Mouse (Mus musculus): Measurements from ENCODE around the gene Olfr1410.

Olfr1410 gene

DNA sequence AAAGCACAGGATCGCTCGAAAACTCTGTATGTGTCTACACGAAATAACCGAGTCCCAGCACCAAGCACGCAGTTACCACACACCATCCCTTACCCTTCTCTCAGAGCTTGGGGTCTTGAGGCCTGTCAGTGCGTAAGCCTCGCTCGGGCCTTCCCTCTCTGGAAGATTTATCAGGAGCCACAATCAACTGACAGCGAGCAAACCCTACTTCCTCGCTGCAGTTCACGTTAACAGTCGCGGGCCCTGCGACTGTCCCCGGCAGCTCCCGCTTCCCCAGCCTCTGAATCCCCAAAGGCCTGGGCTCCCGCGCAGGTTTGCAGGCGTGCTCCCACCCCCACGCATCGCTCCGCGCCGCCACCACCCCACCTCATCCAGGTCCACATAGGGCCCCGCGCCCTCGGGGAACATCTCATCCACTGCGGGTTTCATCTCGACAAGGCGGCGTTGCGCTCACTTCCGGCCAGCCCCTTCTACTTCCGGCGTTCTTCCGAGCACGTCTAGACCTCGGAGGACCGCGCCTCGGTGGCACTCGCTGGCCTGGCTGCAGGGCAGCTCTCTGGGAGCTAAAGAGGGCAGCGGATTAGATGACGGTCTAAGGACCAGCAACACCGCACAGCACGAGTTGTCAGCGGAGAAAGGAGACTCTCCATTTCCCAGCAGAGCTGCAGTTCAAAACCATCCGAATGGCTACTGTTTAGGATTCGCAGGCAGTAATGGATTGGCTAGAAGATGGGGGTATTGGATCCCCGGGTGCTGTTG, 36.1 kb downstream of the Olfr1410 start, which contains the start of gene Cops9:
Gene Cops9 (minus strand): TSS at position 472 of the 759 bp plus-strand sequence.
- peak; percentile 54 for DNase-seq (ENCODE audit: low spot score)

DNA sequence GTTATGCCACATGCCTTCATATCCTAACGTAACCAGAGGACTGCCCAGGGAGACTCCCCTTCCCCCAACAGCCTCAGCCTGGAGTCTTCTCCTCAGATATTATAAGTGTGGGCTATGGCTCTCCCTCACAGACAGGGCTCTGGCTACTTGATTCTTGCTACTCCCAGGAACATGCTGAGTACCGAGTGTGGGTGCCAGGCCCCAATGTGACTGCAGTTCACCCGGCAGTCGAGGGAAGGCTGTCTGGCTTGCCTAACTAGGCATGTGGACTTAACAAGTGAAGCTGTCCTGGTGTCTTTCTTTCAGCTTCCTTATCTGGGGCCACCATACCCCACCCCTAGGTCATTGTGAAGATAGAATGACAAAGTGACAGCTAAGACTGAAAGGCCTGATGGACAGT, 38.1 kb downstream of the Olfr1410 start:
- peak; percentile 2 for DNase-seq (ENCODE audit: low spot score)

DNA sequence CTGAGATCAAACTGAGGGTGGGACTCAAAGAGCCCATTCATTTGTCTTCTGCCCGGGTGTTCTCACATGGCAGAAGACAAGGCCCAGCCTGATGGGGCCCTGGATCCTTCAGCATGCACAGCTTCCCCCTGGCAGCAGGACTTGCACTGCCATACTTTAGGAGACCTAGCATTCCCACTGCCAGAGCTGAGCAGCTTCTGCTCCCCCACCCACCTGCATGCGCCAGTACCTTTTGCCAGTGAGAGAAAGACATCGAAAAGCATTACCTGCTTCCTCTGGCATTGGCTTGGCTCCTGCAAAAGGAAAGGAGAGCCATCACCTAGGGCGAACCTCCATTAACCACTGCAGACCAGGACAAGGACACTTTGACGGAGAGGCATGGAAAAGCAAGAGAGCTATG, 39.3 kb downstream of the Olfr1410 start:
- DNase-seq (ENCODE audit: low spot score), result peak; percentile 4

DNA sequence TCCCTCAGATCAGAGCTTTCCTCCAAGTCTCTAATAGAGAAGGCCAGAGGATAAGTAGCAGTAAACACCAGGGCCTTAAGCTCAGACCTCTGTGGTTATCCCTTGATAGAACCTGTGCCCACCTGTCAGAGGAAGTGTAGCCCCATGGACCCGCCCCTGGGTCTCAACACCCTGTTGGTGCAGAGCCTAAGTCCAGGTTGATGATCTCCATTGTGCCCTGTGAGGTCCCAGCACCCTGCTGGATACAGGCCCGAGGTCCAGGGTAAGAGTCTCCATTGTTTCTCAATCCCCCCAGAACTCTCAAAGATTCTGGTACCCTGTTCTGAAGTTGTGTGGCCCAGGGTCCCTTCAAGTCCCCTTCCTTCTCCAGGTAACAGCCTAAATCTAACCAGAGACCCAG, 40.5 kb downstream of the Olfr1410 start:
- no peak for DNase-seq (ENCODE audit: low spot score)

DNA sequence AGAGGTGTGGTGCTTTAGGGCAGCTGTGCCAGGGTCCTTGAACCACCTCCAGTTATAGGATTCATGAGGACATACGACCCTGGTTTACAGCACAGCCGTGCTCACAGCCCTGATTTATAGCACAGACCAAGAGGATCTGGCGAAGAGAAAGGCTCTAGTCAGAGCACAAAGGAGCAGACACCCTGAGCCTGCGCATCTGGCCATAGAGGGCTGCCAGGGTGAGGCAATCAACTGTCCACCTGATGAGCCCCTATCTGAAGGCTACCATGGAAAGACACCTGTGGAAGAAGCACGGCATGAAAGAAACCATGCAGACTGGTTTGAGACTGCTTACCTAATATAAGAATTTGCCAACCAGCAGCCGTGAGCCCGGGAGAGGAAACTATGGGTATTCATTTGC, 41.0 kb downstream of the Olfr1410 start:
- DNase-seq (ENCODE audit: low spot score), result no peak

DNA sequence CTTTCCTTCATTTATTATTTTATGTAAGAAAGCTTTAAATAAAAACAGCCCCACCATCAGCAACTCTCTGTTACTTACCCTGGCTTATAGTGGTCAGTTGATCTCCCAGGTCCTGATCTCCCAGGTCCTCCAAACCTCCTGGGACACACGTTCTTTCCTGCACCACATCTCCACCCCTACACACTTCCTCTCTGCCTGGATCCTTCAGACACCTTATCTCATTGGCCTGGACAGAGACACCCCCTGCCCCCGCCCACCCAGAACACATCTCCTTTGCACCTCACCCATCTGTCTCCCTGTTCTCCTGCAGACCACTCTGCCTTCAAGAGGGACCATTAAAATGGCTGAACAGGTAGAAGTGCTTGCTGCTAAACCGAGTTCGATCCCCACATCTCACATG, 41.4 kb downstream of the Olfr1410 start:
- no peak for DNase-seq (ENCODE audit: low spot score)

DNA sequence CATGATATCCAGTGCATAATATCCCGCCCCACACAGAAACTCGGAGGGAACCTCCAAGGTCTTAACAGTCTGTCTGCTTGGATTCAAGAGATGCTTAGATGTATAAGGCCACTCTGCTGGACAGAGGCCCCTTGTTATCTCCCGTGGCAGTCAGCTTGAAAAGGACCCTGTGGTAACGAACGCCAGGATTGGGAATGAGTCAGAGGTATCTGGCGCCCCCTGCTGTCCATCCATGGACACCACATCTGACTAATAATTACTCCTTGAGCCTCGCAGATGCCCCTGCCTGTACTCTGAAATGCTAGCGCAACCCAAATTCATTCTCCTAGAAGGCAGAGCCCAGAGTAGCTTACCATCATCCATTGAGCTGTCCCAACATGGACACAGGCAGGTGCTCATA, 42.2 kb downstream of the Olfr1410 start:
- no peak for DNase-seq (ENCODE audit: low spot score)

DNA sequence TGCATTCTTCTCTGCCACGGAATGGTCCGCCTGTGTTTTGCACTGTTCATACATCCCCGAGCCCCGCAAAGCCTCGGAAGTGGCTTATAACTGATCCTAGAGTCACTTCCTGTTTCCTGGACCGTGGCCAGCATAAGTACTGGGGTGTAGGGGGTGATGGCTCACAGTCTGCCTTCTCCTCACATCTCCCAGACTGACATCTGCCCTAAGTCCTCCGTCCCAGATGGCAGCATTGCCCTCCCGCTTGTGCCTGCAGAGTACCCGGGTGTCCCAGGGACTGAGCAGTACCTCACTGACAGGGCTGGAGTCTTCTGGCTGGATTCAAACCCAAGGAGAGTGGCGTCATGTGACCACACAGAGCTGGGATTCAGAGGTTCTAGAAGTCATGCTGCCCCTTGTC, 42.6 kb downstream of the Olfr1410 start:
- DNase-seq (ENCODE audit: low spot score), result no peak

DNA sequence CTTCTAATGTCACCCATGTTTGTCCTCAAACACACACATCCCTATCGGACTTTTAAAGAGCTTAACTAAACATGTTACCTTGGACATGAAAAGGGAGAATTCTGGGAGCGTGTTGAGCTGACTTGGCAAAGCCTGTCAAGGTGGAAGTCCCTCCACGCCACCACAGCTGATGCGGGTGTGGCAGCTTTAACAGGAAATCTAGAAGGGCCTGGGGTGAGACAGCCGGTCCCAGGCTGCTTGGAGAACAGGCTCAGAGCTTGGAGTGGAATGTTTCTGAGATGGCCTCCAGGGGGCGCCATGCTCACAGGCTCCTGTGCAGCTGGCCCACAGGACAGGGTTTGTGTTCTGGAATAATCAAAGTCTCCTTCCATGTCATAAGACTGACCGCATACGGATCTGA, 43.1 kb downstream of the Olfr1410 start, which contains the start of gene Otos:
Gene Otos (minus strand): TSS at position 169 of the 400 bp plus-strand sequence.
- DNase-seq (ENCODE audit: low spot score), result no peak

DNA sequence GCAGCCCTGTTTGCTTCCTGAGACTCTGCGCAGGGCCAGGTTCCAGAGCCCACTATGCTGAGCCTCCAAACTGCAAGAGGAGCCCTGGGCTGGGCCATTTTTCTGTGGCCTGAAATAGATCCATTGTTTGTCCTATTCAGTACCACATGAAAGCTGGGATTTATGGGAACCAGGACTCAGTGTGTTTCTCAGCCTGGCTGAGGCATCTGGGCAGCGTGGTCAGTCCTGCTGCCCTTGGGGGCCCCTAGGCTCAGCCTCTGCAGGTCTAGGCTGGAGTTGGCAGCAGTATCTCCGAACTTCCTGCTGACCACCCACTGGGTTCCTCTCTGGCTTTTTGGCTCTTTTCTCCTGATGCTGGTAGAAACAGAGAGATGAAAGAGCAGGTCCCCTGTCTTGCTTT, 45.9 kb downstream of the Olfr1410 start:
- DNase-seq (ENCODE audit: low spot score), result no peak

DNA sequence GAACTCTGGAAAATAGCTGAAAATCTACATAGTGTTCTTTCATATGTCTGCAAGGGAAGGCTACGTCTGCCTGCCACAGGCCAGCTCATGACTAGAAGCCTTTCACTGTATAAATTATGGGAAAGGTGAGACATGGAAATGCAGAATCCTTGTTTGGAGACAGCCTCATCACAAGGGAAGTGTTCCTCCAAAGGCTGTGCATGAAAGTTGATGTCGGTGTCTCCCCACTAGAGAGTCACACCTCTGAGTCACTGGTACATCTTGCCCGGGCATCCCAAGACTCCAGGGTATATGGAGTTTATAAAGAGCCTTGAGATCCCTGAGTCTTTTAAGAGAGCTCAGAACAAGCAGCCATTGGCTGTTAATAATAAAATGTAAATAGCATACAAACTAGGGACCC, 47.6 kb downstream of the Olfr1410 start:
- no peak for DNase-seq (ENCODE audit: low spot score)

DNA sequence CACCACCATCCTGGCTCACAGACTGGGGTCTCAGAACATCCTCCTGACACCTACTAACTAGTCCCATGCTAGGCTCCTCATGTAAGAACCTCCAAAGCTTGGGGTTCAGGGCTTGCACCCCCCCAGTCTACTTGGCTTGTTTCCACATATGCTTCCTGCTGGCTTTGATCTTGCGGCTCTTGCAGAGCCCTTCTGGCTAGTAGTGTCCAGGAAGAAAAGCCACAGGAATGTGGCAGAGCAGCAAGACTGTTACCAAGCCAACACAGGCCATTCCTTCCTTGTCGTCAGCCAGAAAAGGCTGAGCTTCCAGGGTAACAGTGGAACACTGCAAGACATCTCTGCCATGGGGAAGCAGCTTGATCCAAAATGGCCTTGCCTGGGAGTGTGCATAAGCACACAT, 49.1 kb downstream of the Olfr1410 start:
- no peak for DNase-seq (ENCODE audit: low spot score)

DNA sequence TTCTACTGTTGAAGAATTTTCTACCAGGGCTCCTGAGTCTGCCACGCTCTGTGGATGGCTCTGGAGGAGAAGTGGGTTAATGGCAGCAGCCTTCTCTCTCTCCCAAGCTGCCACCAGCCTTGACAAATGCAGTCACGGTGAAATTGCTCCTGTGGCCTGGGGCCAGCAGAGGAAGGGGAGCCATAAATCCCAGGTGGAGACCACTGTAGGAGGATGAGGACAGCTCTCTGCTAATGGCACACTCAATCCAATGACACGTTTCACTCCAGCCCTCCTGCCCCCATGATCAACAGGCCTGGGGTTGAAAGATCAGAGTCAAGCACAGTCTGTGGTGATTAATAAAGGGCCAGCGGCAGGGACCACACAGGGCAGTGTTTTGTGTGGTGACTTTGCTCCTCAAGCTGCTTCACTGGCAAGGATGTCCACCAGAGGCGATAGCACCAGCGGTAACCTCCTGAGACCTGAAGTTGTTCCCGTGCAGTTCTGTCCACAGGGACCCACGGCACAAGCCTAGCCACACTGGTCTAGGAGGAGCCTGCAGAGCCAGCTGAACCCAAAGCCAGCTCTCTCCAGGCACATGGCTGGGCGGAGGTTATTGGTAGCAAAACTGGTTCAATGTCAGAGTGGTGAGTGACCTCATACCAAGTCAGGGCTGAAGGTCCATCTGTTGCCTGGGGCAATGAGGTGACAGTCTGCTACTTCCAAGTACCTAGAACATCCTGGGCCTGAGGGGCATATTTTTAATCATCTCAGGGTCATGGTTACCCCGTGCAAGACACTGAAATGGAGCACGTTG, 51.6 kb downstream of the Olfr1410 start:
- DNase-seq (ENCODE audit: low spot score), result no peak

DNA sequence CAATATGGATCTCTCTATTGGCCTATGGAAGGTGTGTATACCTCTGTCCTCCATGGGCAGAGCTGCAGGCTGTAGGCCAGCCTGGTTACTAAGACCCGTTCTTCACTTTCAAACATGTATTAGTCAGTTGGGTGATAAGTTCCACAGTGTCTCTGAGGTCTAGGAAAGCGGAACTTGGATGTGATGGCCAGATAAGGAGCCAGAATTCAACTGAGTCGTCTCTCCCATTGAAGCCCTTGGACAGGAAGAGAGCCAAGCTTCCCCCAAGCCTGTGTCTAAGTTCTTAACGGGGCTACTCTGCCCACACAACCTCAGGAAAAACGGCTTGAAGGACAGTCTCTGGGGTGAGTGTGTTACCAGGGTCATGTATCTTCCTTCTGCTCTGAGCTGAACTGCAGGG, 53.8 kb downstream of the Olfr1410 start:
- DNase-seq (ENCODE audit: low spot score), result no peak
